Mouse (Mus musculus): ENCODE results near the gene Gal3st1.

DNA sequence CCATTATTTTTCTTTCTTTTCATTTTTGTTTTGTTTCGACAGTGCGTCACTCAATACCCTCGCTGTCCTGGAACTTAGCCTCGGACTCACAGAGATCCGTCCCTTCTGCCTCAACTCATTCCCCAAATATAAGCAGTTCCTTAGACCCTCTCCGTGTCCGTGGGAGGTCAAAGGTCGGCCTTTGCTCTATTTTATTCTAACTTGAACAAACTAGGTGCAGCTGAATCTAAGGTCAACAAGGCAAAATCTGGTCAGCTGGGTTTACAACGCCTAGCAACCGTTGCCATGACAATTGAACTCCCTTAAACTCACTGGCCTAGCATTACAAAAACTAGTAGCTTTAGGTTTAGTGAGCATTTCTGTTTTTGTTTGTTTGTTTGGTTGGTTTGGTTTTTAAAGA is 20.3 kb upstream of the Gal3st1 start:
- TF ChIP-seq CTCF (IDR thresholded peaks at IDR 0.05; ENCODE audit: borderline replicate concordance, control insufficient read depth, extremely low read depth, insufficient read depth, low read length, poor library complexity): no peak
- TF ChIP-seq POLR2A (IDR thresholded peaks at IDR 0.05; ENCODE audit: control insufficient read depth, extremely low read depth, insufficient read depth, low read length, poor library complexity): no peak
